Mouse (Mus musculus): ENCODE data around the gene Snap47.

- TF ChIP-seq CTCF (IDR thresholded peaks at IDR 0.05; ENCODE audit: extremely low read depth, insufficient read depth, low read length), result no peak
- no peak for TF ChIP-seq POLR2A (IDR thresholded peaks at IDR 0.05; ENCODE audit: extremely low read depth, insufficient read depth, low read length)
Measured at GRCm38 (mm10) chr11:59429959-59430358, 21.0 kb downstream of the Snap47 start.
